Mouse (Mus musculus) embryonic fibroblast, embryonic 13.5 days (primary cell): ENCODE measurements around the gene Ptprcap. TPM values are rescaled to one million over a fixed set of nuclear protein-coding genes. Genes with fewer than 3 reads are reported as not detected.
"Not testable (repeated sequence)": the region's sequence is repeated elsewhere in the genome, so short reads cannot be mapped to it uniquely, and the experiment has no call there.

Experiments
- H3K27ac ChIP-seq: 2 replicates; pipeline ENCODE4 v1.5.1; 2012; ENCODE audit warnings: low read length, control low read depth, inconsistent platforms; ENCODE audit not compliant: insufficient read depth
- H3K4me1 ChIP-seq: 2 replicates; pipeline ENCODE4 v1.6.1; 2011; ENCODE audit warnings: low read length; ENCODE audit not compliant: control insufficient read depth, insufficient read depth
- H3K4me3 ChIP-seq: 2 replicates; pipeline ENCODE4 v1.5.1; 2011; ENCODE audit warnings: mild to moderate bottlenecking, control low read depth, low read length; ENCODE audit not compliant: insufficient read depth
- CTCF ChIP-seq: IDR thresholded peaks from 2 replicates; pipeline ENCODE4 v1.5.1; 2011; ENCODE audit warnings: mild to moderate bottlenecking, control low read depth, low read length, moderate library complexity, borderline replicate concordance; ENCODE audit not compliant: insufficient read depth
- POLR2A ChIP-seq: IDR thresholded peaks from 2 replicates; pipeline ENCODE4 v1.6.1; 2011; ENCODE audit warnings: low read depth, mild to moderate bottlenecking, control low read depth, low read length, moderate library complexity
- polyA plus RNA-seq: library from polyadenylated mRNA; stranded (reverse); fragments of >200 nt; gene quantifications from 2 replicates; pipeline ENCODE4 v1.2.4, GENCODE M21; 2011; ENCODE audit warnings: low read depth; ENCODE audit not compliant: missing spikeins, insufficient read length

The Ptprcap gene
- polyA plus RNA-seq, 1 experiment: not detected

DNA sequence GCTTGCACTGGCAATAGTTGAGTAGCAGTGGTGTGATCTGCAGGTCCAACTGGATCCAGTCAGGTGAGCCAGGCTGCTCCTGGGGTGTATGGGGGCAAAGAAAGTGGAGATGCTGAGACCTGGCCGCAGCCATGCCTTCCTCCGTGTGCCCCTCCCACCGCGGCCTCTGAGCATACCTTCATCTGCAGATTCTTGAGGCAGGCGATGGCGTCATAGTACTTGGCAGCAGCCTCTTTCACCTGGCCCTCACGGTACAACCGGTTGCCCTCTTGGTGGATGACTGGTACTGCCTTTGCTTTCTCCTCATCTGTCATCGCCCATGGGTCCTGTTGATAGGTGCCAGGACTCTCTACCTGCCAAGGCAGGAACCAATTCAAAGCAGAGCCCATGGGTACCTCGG lies 38.3 kb upstream of the Ptprcap start:
- Histone ChIP-seq H3K4me3 (no peak overlapping the region), H3K4me1 (0 out of 2 replicates have a peak, but pooled peaks cover 2% of the 10 kb centered on the region), H3K27ac (no peak overlapping the region)
- no peak for TF ChIP-seq CTCF
- TF ChIP-seq POLR2A: no peak

DNA sequence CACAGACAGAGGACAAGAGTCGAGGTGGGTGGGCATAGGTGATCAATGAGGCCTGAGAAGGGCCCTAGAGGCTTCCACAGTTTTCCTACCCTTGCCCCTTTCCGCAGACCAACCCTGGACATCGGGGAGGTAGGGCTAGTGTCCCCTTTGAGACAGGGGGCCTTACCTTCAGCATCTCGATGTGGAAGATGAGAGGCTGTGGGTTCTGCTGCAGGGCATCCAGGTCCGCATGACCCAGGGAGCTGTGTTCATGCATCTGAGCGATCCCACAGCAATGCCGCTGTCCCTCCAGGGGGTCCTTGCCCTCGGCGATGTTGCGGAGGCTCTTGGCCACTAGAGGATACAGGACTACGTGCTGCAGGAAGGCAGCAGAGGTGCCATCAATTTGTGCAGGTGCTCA lies 37.6 kb upstream of the Ptprcap start:
- Histone ChIP-seq H3K27ac (no peak overlapping the region), H3K4me1 (0 out of 2 replicates have a peak, but pooled peaks cover 2% of the 10 kb centered on the region)
- TF ChIP-seq CTCF (no peak), POLR2A (no peak)

DNA sequence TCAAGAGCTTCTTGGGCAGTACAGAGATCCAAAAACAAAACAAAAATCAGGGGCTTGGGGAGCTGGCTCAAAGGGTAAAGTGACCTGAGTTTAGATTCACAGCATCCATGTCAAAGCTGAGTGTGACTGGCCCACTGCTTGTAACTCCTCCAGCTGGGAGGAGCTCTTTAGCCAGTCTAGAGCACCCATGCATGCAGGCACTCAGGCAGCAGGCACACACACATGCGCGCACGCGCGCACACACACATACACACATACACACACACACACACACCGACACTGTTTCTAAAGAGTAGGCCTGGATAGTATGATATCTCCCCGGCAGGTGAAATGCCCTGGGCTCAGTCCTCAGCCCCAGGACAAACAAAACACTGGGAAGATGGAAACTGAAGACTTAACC lies 36.4 kb upstream of the Ptprcap start:
- Histone ChIP-seq H3K4me1 (0 out of 2 replicates have a peak, but pooled peaks cover 2% of the 10 kb centered on the region), H3K27ac (no peak overlapping the region), H3K4me3 (no peak overlapping the region)
- TF ChIP-seq CTCF (no peak), POLR2A (no peak)

More for the DNA sequence above, 37.6 kb upstream of the Ptprcap start:
- H3K4me3 ChIP-seq: no peak overlapping the region

DNA sequence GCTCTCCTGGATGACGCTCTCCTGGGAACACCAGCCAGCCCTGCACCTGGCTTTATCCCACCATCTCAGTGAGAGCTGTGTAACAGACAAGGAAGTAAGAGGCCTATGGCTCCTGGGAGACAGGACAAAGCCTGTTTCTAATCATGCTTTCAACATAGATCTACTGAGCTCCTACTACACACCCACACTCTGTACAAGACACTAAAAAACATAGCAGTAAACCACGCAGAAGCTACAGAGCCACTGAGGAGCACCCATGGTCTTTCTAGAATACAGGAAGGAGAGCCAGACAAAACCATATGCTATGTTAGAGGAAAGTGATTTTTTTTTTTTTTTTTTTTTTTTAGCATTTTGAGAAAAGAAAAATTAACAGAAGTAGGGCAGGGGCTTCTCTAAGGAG lies 35.1 kb upstream of the Ptprcap start:
- TF ChIP-seq CTCF (no peak), POLR2A (no peak)
- H3K4me3 ChIP-seq: no peak overlapping the region
- H3K4me1 ChIP-seq: no peaks in the 10 kb centered on the region
- H3K27ac ChIP-seq: no peak overlapping the region

DNA sequence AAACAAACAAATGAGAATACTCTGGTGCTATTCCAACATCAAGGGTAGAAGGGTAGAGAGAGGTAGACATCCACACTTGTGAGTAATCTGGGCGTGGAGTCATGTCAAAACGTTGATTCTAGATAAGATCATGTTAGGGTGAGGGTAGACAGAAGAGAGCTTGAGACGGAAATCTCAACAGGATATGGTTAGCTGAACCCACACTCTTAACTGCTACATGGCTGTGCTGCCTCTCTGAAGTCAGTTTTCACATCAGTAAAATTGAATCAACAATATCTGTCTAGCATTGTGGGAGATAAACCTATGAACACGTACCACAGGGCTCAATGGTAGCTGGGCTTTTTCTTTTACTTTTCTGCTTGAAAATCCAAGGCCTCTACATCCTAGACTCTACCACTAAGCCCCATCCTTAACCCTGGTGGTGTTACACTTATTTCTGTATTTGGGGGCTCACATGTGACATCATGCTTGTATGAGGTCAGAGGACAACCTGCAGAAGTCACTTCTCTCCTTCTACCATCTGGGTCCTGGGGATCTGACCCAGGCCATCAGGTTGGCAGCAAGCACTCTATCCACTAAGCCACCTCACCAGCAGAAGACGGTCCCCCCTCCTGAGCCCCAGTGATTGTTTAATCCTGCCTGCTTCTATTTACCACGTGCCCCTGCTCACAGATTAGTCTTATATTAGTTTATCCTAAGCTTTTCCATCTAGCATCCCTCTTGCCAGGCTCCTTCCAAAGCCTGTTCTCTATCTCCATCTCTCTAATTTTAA lies 33.5 kb upstream of the Ptprcap start:
- TF ChIP-seq POLR2A: no peak
- TF ChIP-seq CTCF: no peak
- no peak overlapping the region for H3K27ac ChIP-seq
- H3K4me1 ChIP-seq: no peaks in the 10 kb centered on the region
- H3K4me3 ChIP-seq: no peak overlapping the region

DNA sequence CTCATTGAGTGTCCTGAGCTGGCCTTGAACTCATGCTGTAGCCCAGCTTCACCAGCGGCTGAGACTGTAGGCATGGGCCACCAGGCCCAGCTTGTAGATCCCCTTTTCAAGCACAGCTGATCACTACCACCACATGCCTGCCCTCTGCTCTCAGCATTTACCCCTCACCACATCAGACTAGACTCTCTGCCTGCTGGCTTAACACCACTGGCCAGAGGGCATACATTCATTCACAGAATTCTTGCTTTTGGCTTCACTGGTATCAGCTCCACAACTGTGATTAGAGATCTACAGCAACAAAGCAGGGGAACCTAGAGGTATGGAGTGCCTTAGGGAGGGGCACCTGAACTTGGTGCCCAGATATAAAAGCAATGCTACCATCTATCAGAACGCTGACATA lies 32.9 kb upstream of the Ptprcap start:
- H3K4me1 ChIP-seq: no peaks in the 10 kb centered on the region
- H3K4me3 ChIP-seq: no peak overlapping the region
- no peak overlapping the region for H3K27ac ChIP-seq
- TF ChIP-seq POLR2A: no peak
- TF ChIP-seq CTCF: no peak

DNA sequence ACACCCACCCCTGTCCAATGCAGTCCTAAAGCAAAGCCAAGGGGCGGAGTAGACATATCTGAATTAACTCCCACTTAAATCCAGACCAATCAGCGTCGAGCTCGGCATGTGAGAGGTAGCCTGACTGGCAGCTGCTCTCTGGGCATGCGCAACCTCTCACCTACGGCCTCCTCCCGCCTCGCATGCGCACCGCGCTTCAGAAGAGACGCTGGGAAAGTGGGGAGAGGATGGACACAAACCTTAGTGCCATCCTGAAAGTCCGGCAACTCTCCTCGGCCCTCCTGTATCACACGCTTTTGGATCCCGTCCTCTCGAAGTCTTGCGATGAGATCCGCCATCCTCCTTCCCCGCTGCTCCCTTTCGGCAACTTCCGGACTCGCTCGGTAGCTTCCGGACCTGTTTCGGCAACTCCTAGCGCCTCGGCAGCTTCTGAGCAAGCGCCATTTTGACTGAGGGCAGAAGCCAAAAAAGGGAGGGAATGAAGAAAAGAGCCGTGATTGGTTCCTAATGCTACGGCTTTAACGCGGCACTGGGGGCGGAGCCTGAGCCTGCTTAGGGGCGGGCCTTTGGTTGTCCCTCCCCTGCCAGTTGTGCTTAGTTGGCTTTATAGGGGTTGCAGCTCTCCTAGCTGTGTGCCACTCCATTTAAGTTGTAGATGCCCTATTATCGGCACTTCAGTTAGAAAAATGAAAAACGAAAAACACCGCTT lies 32.2 kb upstream of the Ptprcap start:
- Histone ChIP-seq H3K4me1 (no peaks in the 10 kb centered on the region), H3K27ac (peak overlapping the region; percentile 57), H3K4me3 (peak overlapping the region; percentile 41)
- peak; percentile 83 for TF ChIP-seq POLR2A
- TF ChIP-seq CTCF: no peak

DNA sequence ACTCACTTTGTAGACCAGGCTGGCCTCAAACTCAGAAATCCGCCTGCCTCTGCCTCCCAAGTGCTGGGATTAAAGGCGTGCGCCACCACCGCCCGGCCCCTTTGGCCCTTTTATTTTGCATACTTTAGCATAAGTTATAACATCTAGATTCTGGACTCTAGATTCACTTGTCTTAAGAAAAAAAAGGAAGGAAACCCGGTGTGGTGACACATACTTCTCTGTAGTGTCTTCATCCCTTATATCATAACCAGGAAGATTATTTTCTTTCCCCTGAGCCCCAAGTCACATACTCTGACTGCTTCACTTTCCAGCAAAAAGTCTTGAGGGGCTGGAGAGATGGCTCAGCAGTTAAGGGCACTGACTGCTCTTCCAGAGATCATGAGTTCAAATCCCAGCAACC lies 31.5 kb upstream of the Ptprcap start:
- H3K27ac ChIP-seq, H3K4me1 ChIP-seq, H3K4me3 ChIP-seq: not testable (repeated sequence)

DNA sequence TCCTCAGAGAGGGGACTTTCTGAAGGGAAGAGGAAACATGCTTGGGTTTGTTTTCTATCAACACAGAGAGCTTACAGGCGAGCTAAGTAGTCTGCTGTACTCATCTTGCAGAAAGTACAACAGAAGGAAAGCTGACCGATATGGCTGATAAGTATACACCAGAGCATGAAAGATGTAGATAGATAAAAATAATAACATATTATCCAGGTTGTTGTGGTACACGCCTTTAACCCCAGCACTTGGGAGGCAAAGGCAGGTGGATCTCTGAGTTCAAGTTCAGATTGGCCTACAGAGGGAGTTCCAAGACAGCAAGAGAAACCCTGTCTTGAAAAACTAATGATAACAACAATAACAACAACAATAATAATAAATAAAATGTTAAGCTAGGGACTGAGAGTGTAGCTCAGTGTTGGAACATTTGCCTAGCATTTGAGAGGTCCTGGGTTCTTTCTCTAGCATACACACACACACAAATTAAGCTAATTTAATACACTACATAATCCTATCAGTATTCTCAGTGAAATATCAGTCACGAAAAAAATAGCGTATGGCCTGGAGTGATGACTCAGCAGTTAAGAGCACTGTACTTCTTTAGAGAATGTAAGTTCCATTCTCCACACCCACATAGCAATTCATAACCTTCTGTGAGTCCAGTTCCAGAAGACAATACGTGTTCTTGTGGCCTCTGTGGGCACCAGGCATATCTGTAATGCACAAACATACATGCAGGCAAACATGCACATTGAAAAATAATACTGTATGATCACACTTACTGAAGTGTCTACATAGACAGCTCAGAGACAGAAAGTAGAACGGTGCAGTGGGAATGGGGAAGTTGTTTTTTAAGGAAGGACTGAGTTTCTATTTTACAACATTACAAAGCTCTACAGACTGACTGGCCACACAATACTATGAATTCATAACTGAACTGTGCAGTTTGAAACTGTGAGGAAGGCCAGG lies 30.7 kb upstream of the Ptprcap start:
- TF ChIP-seq CTCF (no peak), POLR2A (no peak)
- Histone ChIP-seq H3K4me1 (no peaks in the 10 kb centered on the region), H3K4me3 (no peak overlapping the region), H3K27ac (peak overlapping the region; percentile 16; the same call in 1 of the 2 replicates)

DNA sequence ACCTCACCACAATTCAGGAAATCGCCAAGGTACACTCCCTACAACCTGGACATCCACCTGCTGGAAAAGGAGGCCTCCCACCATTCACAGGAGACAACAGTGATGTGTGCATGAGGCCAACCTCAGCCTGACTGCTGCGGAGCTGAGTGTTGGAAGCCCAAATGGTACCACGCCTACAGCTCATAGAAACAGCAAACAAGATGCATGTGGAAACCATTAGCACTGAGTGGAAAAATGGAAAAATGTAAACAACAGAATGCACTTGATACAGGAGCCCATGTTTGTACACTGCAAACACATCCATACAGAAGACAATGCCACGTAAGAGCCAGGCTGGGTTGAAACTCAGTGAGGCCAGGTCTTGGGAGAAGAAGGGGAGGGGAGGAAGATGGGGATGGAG lies 29.0 kb upstream of the Ptprcap start:
- H3K27ac ChIP-seq: no peak overlapping the region
- no peak overlapping the region for H3K4me3 ChIP-seq
- H3K4me1 ChIP-seq: no peaks in the 10 kb centered on the region
- no peak for TF ChIP-seq POLR2A
- TF ChIP-seq CTCF: no peak

DNA sequence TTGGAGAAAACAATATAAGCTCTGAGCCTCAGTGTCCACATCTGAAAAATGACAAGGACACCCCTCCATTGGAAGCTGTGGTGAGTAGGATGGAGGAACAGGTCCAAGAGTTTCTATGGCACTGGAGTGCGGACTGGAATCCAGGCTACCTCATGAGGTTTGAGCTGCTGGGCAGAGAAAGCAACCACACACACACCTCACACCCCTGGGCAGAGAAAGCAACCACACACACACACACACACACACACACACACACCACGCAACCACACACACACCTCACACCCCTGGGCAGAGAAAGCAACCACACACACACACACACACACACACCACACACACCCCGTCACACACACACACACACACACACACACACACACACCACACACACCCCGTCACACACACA lies 28.1 kb upstream of the Ptprcap start:
- H3K4me1 ChIP-seq: not testable (repeated sequence)
- Histone ChIP-seq H3K4me3 (peak overlapping the region; percentile 35; the same call in 1 of the 2 replicates), H3K27ac (0 out of 2 replicates have a peak overlapping the region, but pooled peaks have one; percentile 29)
